Mouse (Mus musculus): ENCODE results near the gene Rarb. TPM values are rescaled to one million over a fixed set of nuclear protein-coding genes. Genes with fewer than 3 reads are reported as not detected.
A peak's percentile ranks its signal among the peaks of the same experiment; 100 is the strongest.
"Not testable (repeated sequence)": the region's sequence is repeated elsewhere in the genome, so short reads cannot be mapped to it uniquely, and the experiment has no call there.

The Rarb gene
- total RNA-seq (2021), result 10 to 100 TPM; 13.2 to 16.2 TPM
- long read RNA-seq, experiment 1, transcript Rarb-201 (8 exons, 3,108 nt), result major isoform, 10 of 11 reads
- long read RNA-seq, experiment 1, partial matches to known transcripts, result 0 of 11 reads
- long read RNA-seq, experiment 1, other reads (novel, unspliced or antisense), result 0 of 11 reads
- long read RNA-seq, experiment 2, transcript Rarb-201 (8 exons, 3,108 nt), result major isoform, 8 of 9 reads
- long read RNA-seq, experiment 2, partial matches to known transcripts, result 0 of 9 reads
- long read RNA-seq, experiment 2, other reads (novel, unspliced or antisense), result 1 of 9 reads

DNA sequence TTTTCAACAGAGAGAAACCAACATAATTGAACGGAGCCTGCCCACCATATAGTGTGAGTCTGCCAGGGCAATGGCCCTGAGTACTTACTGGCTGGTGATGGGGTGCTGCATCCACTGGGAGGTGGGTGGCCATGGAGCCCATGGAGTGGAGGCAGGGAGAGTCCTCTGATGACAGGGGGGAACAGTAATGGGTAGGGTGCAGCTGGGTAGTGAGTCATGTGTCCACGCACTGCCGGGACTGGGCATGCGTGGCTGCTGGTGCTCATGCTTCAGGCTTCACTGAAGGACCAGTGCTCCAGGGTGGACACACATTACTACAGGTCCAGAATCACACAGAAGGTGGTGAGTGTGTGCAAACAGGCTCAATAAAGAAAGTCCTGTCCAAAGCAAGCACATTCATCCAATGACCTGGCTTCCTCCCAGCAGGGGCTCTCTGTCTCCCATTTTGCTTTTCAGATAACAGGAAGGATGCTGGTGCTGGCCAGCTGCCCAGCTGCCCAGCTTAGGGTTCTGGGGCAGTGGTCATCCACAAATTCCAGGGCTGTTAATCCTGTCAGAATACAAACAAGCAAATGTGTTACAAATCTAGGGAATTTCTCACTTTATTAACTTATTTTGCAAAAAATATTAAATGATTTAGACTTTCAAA lies at the start of gene Rarb:
Gene Rarb, minus strand, starts transcription at position 555 of the 649 bp plus-strand sequence.
- DNase-seq, result no peak

DNA sequence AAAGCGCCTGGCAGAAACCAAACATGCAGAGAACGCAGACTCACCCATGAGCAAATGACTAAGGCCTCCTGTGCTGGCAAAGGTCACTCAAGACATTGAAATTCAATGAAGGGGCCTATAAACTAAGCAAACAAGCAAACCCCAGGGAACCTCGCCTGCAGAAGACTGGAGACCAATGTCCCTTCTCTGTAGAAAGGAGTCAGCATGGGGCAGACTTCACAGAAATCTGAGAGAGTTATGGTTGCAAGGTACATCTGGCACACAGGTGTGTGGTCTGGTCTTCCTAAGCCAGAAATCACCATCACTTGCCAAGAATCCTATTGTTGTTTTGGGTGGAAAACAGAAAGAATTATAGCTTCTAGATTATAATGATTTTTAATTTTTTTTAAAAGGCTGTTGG lies 23.1 kb upstream of the Rarb start:
- no peak for DNase-seq

DNA sequence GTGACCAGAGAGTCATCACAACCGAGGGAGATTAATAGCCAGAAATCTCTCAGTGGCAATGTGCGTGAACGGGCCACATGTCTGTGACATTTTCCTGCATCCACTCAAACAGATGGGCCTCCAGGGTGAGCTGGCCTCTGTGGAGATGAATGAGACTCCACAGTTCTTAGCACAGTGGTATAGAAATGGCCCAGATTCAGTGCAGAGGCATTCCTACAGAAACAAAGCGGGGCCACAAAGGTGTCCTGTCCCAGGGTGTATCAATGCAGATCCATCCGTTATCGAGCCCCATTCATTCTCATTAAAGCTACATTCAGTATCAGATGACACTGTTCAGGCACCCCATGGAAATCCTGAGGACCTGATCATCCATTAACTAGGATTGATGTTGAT lies 22.6 kb upstream of the Rarb start:
- DNase-seq, result no peak

DNA sequence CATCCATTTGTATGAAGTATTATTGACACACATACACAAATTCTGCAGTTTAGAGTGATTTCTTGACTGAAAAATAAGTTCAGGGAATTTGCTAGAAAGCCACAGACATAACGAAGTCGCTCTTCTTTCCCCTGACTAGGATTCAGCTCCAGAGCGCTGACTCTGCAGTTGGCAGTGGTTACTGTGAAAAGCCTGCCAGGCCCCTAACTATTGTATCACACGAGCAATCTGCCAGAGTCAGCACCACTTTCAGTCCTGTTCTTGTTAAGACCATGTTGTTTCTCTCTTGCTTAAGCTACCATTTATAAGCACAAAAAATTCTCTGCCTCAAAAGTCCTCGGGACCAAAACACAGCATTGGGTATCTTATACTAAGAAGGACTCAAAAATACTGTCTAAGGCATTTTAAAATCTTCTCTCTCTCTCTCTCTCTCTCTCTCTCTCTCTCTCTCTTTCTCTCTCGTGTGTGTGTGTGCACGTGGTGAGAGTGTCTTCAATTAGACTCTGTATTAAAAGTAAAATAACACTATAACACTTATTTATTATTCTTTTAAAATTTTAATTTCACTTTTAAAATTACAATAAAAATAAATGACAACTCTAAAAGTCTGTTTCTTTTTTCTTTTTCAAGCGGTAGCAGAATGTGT lies 22.1 kb upstream of the Rarb start:
- DNase-seq, result peak; percentile 26 to 40

DNA sequence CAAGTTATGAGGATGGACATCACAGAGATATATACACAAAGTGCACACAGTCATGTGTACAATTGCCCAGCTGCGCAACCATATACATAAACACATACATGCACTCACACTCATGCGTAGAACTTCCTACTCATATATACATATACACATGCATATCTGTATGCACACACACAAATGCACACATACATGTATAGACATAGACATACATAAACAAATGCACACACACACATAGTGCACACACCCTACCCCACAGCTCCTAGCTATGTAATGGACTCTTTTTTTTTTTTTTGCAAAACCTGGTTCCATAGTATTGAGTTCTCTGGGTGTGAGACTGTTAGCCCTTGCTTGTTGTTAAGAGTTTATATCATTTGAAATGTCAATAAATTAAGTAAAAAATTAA lies 21.2 kb upstream of the Rarb start:
- no peak for DNase-seq

DNA sequence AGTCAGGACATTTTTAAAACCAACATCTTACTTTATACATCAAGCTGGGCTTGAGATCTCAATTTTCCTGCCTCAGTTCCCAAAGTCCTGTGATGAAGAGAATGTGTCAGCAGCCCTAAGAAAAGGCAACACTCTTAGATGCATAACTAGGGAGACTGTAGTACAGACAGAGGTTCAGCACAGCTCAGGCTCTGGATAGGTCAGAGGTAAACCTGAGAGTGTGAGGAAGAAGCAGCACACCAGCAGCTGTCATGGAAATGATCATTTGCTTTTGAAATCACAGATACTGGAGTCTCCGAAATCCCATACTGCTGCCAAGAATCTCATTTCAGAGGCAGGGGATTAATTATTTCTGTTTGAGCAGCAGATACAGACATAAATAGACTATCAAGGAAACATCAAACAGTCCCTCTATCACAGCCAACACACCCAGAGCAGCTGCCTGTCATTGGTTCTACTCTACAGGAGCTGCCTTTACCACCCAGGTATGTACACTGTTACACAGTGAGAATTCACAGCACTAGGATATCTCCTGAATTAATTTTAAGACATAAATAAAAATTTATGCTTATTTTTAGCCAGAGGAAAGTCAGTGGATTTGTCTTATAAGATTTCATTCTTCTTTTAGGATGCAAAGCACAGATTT lies 3.7 kb downstream of the Rarb start:
- DNase-seq, result no peak

DNA sequence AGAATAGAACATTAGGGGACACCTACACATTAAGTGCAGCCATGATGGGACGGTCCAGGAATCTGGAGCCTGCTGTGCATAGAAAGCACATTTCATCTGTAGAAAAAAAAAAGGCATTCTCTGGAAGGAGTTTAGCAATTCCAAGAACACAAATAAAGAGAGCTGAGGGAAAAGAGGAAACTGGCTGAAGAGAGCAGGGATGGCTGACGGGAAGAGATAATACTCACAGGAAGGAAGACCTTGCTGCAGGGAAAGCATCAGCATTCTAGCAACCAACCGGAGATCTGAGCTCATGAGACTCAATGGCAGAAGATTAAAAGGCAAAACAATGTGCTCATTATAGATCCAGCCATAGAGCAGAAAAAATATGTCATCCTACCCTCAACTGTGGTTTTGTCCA lies 12.8 kb downstream of the Rarb start:
- no peak for DNase-seq

DNA sequence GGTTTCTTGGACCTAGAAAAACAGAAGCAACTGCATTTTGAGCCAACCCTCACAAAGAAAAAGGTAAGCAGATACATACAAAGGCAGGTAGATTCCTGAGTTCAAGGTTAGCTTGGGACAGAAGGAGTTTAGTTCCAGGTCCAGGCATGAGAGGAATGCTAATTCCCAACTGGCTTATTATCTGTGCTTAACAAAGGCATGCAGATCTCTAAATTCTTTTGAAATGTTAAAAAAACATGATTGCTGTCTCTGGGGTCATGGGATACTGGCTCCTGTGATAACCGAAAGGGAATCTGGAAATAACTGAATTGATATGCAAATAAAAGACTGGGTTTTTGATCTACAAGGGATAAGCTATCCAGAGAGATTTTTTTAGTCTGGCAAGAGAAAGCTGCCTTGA lies 28.8 kb downstream of the Rarb start:
- DNase-seq, result no peak

DNA sequence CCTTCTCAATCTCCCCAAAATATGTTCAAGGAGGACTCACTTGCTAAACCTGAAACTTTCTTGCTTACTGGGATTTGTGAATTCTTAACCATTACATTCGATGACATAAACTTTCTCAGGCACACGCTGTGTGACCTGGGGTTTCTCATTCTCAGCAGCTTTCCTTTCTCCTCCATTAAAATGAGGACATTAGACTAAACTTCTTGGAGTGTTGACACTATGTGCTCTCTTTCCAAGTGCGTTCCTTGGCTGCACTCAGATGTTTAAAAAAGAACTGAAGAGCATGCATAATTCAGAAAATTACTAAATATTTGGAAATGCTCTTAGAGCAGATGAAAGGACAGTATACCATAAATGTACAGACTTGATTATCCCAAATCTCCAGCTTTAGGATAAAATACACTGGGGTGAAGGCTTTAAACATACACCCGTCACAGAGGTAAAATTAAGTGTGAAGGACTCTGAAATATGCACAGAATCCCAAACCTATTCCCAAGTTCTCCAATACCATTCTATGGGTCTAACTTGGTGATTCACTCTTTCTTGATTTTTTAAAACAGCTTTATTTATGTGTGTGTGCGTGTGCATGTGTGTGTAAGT lies 36.9 kb downstream of the Rarb start:
- DNase-seq, result no peak

DNA sequence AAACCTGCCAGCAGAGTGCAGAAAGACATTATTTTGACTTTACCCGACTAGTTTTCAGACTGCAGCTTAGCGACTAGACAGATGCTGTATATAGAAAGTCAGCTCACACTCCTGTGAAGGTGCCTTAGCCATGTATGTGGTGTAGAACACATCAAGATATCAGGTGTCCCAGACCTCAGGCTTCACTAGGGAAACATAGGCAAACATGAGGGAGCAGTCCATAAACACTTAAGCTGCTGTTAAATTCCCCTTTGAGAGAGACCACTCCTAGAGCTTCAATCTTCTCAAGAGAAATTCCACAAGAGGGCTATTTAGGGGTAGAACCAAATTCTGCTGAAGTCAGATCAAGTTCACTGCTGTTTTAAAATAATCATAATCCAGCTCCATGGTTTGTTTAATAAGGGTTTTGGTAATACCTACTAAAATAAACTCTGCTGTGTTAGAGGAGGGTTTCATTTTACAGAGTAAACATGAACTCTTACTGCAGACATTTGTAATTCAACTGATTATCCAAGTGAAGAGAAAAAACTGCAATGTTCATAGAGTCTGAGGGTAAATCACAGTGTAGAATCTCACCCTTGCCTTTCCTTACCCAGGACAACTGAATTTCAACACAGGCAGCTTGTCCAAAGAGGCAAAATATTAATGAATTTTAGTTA lies 42.1 kb downstream of the Rarb start:
- DNase-seq, result no peak

DNA sequence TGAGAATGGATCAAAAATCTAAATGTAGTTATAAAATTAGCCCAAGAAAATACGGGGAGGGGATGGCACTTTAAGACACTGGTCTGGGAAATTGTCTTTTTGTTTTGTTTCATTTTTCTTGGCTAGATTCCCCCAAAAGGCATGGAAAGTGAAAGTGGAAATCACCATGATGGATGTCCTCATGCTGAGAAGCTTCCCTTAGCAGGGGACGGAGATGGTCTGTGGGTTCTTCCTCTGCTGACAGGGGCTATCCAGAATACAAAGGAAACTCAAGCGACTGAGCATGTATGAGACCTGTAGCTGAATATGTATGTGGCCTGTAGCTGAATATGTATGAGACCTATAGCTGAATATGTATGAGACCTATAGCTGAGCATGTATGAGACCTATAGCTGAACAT lies 46.0 kb downstream of the Rarb start:
- DNase-seq, result no peak

DNA sequence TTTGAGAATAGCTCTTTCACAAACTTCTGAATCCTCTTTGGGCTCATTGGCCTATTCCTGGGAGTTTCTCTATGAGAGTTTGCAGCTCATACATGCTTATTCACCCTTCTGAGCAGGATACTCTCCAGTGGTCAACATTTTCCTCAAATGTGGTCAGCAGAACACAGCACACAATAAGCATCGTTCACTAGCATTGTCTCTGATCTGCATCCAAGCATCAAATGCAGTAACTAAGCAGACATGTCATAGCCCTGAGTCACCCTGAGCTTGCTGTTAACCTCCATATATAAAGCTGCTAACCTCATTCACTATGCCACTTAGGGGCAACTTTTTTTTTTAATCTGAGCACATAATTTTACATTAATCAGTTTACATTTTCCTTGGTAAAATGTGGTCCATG lies 53.1 kb downstream of the Rarb start:
- DNase-seq, result no peak

DNA sequence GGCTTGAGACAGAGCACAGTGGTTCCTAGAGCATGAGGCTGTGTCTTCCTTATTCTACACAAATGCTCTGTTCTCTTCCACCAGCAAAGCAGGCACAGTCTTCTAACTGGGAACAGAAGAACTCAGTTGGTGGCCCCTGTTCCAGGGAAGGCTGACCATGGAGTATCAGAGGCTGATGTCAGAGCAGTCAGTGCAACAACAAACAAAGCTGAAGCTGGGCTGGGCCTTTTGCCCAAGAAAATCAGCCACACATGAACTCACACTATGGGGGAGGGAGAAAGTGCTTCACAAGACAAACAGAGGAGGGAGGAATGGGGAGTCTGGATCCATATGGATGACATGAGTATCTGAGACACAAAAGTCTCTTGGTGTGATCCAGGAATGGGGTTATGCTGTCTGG lies 56.2 kb downstream of the Rarb start:
- DNase-seq, result no peak

DNA sequence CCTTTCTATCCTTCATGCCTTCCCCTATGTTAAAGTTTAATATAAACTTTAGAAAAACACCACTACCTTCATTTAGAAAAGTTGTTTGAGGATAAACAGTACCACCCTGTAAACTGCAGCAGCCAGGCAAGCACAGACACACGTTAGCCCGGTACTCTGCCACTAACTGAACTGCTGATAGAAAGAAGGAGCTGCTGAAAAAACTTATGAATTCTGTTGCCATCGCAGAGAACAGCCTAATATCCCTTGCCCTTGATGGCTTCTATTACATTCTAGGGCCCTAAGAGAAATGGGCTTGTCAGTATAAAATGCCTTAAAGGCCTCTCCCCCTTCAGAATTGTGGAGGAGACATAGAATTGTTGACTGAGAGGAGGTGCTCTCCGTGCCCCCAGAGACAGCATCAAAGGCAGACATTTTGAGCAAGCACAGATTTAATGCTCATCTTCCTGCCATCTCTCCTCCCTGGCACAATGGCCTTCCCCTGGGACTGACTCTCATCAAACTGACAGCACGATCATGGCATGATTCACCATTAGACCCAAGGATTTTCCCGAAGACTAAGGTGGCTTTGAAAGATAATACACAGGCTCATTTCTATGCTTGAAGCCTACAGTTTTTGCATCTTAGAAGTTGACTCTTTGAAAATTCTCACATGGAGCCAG lies 60.1 kb downstream of the Rarb start:
- DNase-seq, result no peak

DNA sequence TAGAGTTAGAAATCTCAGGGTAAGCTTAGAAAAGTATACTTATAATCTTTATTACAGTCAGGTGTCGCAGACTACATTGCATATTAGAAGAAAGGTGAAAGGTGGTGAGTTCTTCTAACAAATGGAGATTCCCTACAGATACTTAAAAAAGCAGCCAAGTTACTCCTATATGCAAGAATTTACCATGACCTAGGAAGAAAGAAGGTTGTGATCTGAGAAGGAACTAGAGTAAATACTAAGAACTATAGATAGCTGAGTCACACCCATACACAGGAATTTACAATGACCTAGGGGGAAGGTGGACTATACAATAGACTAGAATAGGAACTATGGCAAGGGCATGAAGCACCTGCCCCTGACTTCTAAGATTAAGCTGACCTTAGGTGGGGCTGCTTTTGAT lies 63.4 kb downstream of the Rarb start:
- not testable (repeated sequence) for DNase-seq

DNA sequence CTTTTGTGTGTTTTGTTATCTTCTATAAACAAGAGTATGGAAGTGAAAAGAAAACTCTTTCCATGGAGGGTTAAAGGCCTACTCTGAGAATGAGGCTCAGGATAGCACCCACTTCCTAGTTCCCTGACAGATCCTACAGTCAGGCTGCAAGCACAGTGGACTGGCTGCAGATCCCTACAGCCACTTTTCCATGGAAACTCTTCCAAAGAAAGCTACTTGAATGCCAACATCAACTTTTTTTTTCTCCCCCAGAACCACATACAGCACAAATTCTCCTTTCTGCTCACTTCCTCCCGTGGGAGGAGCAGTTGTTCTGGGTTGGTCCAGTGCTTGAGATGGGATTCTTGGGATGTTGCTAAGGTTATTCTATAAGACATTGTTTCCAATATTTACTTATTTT lies 66.3 kb downstream of the Rarb start:
- DNase-seq, result peak in 1 of 2 experiments; percentile 30

DNA sequence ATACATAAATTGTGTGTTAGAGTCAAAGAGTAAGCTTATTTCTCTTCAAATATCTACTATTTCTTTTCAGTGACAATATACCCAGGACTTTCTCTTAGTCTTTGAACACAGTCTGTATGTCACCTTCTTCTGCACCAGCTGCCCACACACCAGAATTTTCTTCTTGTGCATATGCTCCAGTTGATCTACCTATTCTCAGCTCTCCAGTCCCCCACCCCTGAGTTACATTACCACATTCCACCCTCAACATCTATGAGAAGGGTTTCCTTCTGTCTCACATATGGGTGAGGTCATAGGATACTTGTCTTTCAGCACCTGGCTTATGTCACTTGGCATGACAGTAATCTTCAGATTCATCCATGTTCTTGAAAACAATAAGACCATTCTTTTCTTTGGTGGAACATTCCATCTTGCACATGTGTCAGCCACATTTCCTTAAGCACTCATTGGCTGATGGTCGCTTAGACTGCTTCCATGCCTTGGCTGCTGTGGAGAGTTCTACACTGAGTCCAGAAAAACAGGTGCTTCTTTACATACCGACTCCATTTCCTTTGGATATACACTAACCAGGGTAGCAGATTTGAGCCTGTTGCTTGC lies 71.9 kb downstream of the Rarb start:
- DNase-seq, result no peak

DNA sequence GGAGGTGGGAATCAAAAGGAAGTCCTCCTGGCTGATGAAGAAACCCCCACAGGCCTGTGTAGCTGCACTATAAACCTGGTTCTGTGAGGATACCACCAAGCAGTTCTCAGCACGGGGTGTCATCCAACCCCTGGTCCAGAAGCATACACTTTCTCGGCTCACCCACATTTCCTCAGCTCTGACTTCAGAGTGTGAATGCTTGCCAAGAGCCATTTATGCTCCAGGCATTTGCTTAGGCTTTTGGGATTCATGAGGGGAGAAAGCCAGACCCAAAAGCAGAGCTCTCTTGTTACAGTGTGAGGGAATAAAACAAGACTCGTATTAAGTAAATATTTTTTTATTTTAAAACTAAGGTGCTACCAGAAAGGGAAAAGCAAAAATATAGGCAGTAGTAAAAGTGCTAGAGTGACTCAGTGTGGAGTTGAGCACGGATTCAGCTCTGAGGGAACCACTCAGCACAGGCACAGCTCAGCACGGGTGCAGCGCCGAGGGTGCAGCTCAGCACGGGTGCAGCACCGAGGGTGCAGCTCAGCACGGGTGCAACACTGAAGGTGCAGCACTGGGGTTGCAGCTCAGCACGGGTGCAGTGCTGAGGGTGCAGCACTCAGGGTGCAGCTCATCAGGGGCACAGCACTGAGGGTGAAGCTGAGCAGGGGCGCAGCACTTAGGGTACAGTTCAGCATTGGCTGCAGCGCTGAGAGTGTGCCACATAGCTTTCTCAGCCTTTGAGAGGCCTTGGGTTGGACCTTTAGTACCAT lies 77.8 kb downstream of the Rarb start:
- no peak for DNase-seq

DNA sequence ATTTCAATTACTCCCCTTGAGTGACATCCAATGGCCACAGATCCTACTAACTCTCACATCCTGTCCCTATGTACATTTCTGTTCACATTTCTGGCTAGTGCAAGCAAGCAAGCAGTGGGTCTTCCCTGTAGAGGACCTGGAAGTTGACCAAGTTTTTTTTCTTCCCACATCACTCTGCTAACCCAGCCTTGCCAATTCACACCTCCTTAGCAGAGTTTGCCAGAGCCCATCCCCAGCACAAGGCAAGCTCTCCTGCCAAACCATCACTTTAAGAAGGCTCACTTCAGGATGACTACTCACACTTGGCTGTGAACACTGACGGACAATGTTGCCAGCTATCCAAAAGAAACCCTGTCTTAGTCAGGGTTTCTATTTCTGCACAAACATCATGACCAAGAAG lies 80.4 kb downstream of the Rarb start:
- DNase-seq, result no peak

DNA sequence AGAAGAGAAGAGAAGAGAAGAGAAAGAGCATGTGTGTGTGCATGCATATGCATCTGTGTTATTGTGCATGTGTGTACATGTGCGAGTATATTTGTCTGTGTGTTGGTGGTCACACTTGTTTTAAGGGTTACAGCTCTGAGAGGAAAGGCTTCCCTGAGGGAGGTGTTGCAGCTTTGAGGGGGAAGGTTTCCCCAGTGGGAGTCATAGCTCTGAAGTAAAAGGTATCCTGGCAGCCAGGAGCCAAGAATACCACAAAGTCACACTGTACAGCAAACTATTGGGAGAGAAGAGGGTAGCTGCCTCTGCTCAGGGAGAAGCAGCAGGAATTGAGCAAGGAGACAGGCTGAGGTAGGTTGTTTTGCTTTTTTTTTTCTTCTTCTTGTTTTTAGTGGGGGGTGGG lies 81.2 kb downstream of the Rarb start:
- DNase-seq, result no peak

All from heart, adult 18-20 months (tissue).